Mouse (Mus musculus): ENCODE data around the gene 4930558C23Rik. TPM values are rescaled to one million over a fixed set of nuclear protein-coding genes. Genes with fewer than 3 reads are reported as not detected.

Gene 4930558C23Rik
- polyA plus RNA-seq, 1 experiment from 2014 or later, result not detected

Other genes starting within 250 kb of the 4930558C23Rik start
- 0.37 and 0.68 TPM in 2 replicates for gene Sema6c, start 242.4 kb downstream of the 4930558C23Rik start, polyA plus RNA-seq (2015; fragmentation: Nextera tagmentation; extraction: Ambion mirVana)
- 6.2 and 7.1 TPM in 2 replicates for gene Gabpb2, start 184.9 kb downstream of the 4930558C23Rik start, polyA plus RNA-seq (2015; fragmentation: Nextera tagmentation; extraction: Ambion mirVana)
- gene Cdc42se1, start 174.1 kb downstream of the 4930558C23Rik start, polyA plus RNA-seq (2015; fragmentation: Nextera tagmentation; extraction: Ambion mirVana), result 36.7 and 42.6 TPM in 2 replicates
- gene Mllt11, start 170.7 kb downstream of the 4930558C23Rik start, polyA plus RNA-seq (2015; fragmentation: Nextera tagmentation; extraction: Ambion mirVana), result 2.2 and 2.7 TPM in 2 replicates
- gene Gm128, start 161.2 kb downstream of the 4930558C23Rik start, polyA plus RNA-seq (2015; fragmentation: Nextera tagmentation; extraction: Ambion mirVana), result 0.07 and 0.12 TPM in 2 replicates
- gene Bnipl, start 151.6 kb downstream of the 4930558C23Rik start, polyA plus RNA-seq (2015; fragmentation: Nextera tagmentation; extraction: Ambion mirVana), result not detected in 2 replicates
- gene Mindy1, start 121.5 kb downstream of the 4930558C23Rik start, polyA plus RNA-seq (2015; fragmentation: Nextera tagmentation; extraction: Ambion mirVana), result 18.8 and 20.9 TPM in 2 replicates
- 9.0 and 9.5 TPM in 2 replicates for gene Prune1, start 120.8 kb downstream of the 4930558C23Rik start, polyA plus RNA-seq (2015; fragmentation: Nextera tagmentation; extraction: Ambion mirVana)
- gene Anxa9, start 95.7 kb downstream of the 4930558C23Rik start, polyA plus RNA-seq (2015; fragmentation: Nextera tagmentation; extraction: Ambion mirVana), result 2.1 and 2.8 TPM in 2 replicates
- 110 and 114 TPM in 2 replicates for gene Cers2, start 88.0 kb downstream of the 4930558C23Rik start, polyA plus RNA-seq (2015; fragmentation: Nextera tagmentation; extraction: Ambion mirVana)
- gene Setdb1, start 45.6 kb downstream of the 4930558C23Rik start, polyA plus RNA-seq (2015; fragmentation: Nextera tagmentation; extraction: Ambion mirVana), result 12.0 and 12.9 TPM in 2 replicates
- gene Arnt, start 31.5 kb upstream of the 4930558C23Rik start, polyA plus RNA-seq (2015; fragmentation: Nextera tagmentation; extraction: Ambion mirVana), result 15.4 and 16.4 TPM in 2 replicates
- gene Ctsk, start 96.4 kb upstream of the 4930558C23Rik start, polyA plus RNA-seq (2015; fragmentation: Nextera tagmentation; extraction: Ambion mirVana), result 1.3 and 1.8 TPM in 2 replicates
- gene Ctss, start 123.9 kb upstream of the 4930558C23Rik start, polyA plus RNA-seq (2015; fragmentation: Nextera tagmentation; extraction: Ambion mirVana), result 34.9 and 37.1 TPM in 2 replicates
- not detected in 2 replicates for gene Hormad1, start 156.8 kb upstream of the 4930558C23Rik start, polyA plus RNA-seq (2015; fragmentation: Nextera tagmentation; extraction: Ambion mirVana)
- 28.9 and 31.2 TPM in 2 replicates for gene Golph3l, start 186.1 kb upstream of the 4930558C23Rik start, polyA plus RNA-seq (2015; fragmentation: Nextera tagmentation; extraction: Ambion mirVana)
- 32.7 and 35.9 TPM in 2 replicates for gene Ensa, start 222.2 kb upstream of the 4930558C23Rik start, polyA plus RNA-seq (2015; fragmentation: Nextera tagmentation; extraction: Ambion mirVana)

Measured in liver, embryonic 15.5 days (tissue).